Mouse (Mus musculus): Measurements from ENCODE around the gene Setd1a. TPM values are rescaled to one million over a fixed set of nuclear protein-coding genes. Genes with fewer than 3 reads are reported as not detected.

Setd1a gene
- total and polyA plus RNA-seq, 3 experiments: 8.6 to 18.5 (median 16.3) TPM

- no peak overlapping the region for H3K9ac ChIP-seq (ENCODE audit: low read depth, low read length)
- no peaks in the 10 kb centered on the region; the same call in 1 of the 2 replicates for H3K4me1 ChIP-seq (ENCODE audit: control insufficient read depth, insufficient read depth, low read length)
- H3K4me3 ChIP-seq: no peak overlapping the region
- H3K36me3 ChIP-seq (ENCODE audit: control insufficient read depth, insufficient read depth, low read length): no peaks in the 10 kb centered on the region
- intact Hi-C loops (cut with DNase I): loop anchor here (10.0 kb wide), 1 partner anchor 246 kb away; the partner anchor contains the start of genes Gm42715 and Srcap
- no peaks in the 10 kb centered on the region for H3K27me3 ChIP-seq (ENCODE audit: control insufficient read depth, insufficient read depth, low read length)
- TF ChIP-seq CTCF (IDR thresholded peaks at IDR 0.05) (no peak), EP300 (IDR thresholded peaks at IDR 0.05; ENCODE audit: insufficient read depth, low read depth, low read length) (no peak), POLR2A (IDR thresholded peaks at IDR 0.05; ENCODE audit: insufficient read depth, low read depth, low read length) (no peak)
- DNase-seq: no peak
- no peaks in the 10 kb centered on the region for H3K79me2 ChIP-seq (replicated peaks; ENCODE audit: control insufficient read depth, insufficient read depth, low read length)
- WGBS: 78% methylated on average over 3 of the region's 3 CpGs
- H3K27ac ChIP-seq: no peak overlapping the region
Observed at GRCm38 (mm10) chr7:127760478-127760877, 16.0 kb upstream of the Setd1a start.

GRCm38 (mm10) chr7:127761026-127761425 lies 15.4 kb upstream of the Setd1a start:
- Histone ChIP-seq H3K79me2 (replicated peaks; ENCODE audit: control insufficient read depth, insufficient read depth, low read length) (no peaks in the 10 kb centered on the region), H3K27ac (no peak overlapping the region), H3K9ac (ENCODE audit: low read depth, low read length) (no peak overlapping the region), H3K4me3 (no peak overlapping the region), H3K4me1 (ENCODE audit: control insufficient read depth, insufficient read depth, low read length) (no peaks in the 10 kb centered on the region; the same call in 1 of the 2 replicates), H3K36me3 (ENCODE audit: control insufficient read depth, insufficient read depth, low read length) (no peaks in the 10 kb centered on the region), H3K27me3 (ENCODE audit: control insufficient read depth, insufficient read depth, low read length) (no peaks in the 10 kb centered on the region)
- peak; percentile 79 to 80 for DNase-seq
- intact Hi-C loops (cut with DNase I): loop anchor here (1.0 to 10.0 kb wide), 2 partner anchors 86 to 246 kb away; partner anchors contain the start of genes Gm42715 and Srcap
- TF ChIP-seq EP300 (IDR thresholded peaks at IDR 0.05; ENCODE audit: insufficient read depth, low read depth, low read length): peak; percentile 71; the same call in 1 of the 2 replicates
- TF ChIP-seq POLR2A (IDR thresholded peaks at IDR 0.05; ENCODE audit: insufficient read depth, low read depth, low read length): no peak
- peak; percentile 99 for TF ChIP-seq CTCF (IDR thresholded peaks at IDR 0.05)
- 11% methylated on average over 7 of the region's 7 CpGs for WGBS

GRCm38 (mm10) chr7:127763642-127764041 lies 12.8 kb upstream of the Setd1a start:
- no peak for DNase-seq
- Histone ChIP-seq H3K9ac (ENCODE audit: low read depth, low read length) (no peak overlapping the region), H3K27ac (no peak overlapping the region), H3K79me2 (replicated peaks; ENCODE audit: control insufficient read depth, insufficient read depth, low read length) (no peaks in the 10 kb centered on the region), H3K4me1 (ENCODE audit: control insufficient read depth, insufficient read depth, low read length) (no peaks in the 10 kb centered on the region), H3K27me3 (ENCODE audit: control insufficient read depth, insufficient read depth, low read length) (no peaks in the 10 kb centered on the region), H3K4me3 (no peak overlapping the region), H3K36me3 (ENCODE audit: control insufficient read depth, insufficient read depth, low read length) (no peaks in the 10 kb centered on the region)
- 89% methylated on average over 4 of the region's 4 CpGs for WGBS
- TF ChIP-seq EP300 (IDR thresholded peaks at IDR 0.05; ENCODE audit: insufficient read depth, low read depth, low read length) (no peak), POLR2A (IDR thresholded peaks at IDR 0.05; ENCODE audit: insufficient read depth, low read depth, low read length) (no peak), CTCF (IDR thresholded peaks at IDR 0.05) (no peak)
- intact Hi-C loops (cut with DNase I): loop anchor here (10.0 kb wide), 1 partner anchor 249 kb away; the partner anchor contains the start of genes Gm42715 and Srcap

GRCm38 (mm10) chr7:127765756-127766155 lies 10.7 kb upstream of the Setd1a start:
- no peak for TF ChIP-seq EP300 (IDR thresholded peaks at IDR 0.05; ENCODE audit: insufficient read depth, low read depth, low read length)
- no peak for TF ChIP-seq CTCF (IDR thresholded peaks at IDR 0.05)
- TF ChIP-seq POLR2A (IDR thresholded peaks at IDR 0.05; ENCODE audit: insufficient read depth, low read depth, low read length): no peak
- no peak overlapping the region for H3K4me3 ChIP-seq
- H3K27ac ChIP-seq: no peak overlapping the region
- H3K9ac ChIP-seq (ENCODE audit: low read depth, low read length): no peak overlapping the region
- no peak for DNase-seq
- WGBS: 67% methylated on average over 2 of the region's 2 CpGs
- no peaks in the 10 kb centered on the region for H3K27me3 ChIP-seq (ENCODE audit: control insufficient read depth, insufficient read depth, low read length)
- intact Hi-C loops (cut with DNase I): loop anchor here (5.0 to 10.0 kb wide), 2 partner anchors 178 to 251 kb away; partner anchors contain the start of genes Ccdc189, Gm42715, Rnf40 and Srcap
- H3K36me3 ChIP-seq (ENCODE audit: control insufficient read depth, insufficient read depth, low read length): no peaks in the 10 kb centered on the region
- H3K4me1 ChIP-seq (ENCODE audit: control insufficient read depth, insufficient read depth, low read length): peaks cover 2% of the 10 kb centered on the region; the same call in 1 of the 2 replicates
- no peaks in the 10 kb centered on the region for H3K79me2 ChIP-seq (replicated peaks; ENCODE audit: control insufficient read depth, insufficient read depth, low read length)

- DNase-seq: no peak
- TF ChIP-seq EP300 (IDR thresholded peaks at IDR 0.05; ENCODE audit: insufficient read depth, low read depth, low read length) (no peak), CTCF (IDR thresholded peaks at IDR 0.05) (no peak)
- Histone ChIP-seq H3K27me3 (ENCODE audit: control insufficient read depth, insufficient read depth, low read length) (no peaks in the 10 kb centered on the region), H3K4me1 (ENCODE audit: control insufficient read depth, insufficient read depth, low read length) (peaks cover 4% of the 10 kb centered on the region; the same call in 1 of the 2 replicates), H3K36me3 (ENCODE audit: control insufficient read depth, insufficient read depth, low read length) (no peaks in the 10 kb centered on the region), H3K79me2 (replicated peaks; ENCODE audit: control insufficient read depth, insufficient read depth, low read length) (no peaks in the 10 kb centered on the region), H3K27ac (no peak overlapping the region), H3K4me3 (no peak overlapping the region), H3K9ac (ENCODE audit: low read depth, low read length) (no peak overlapping the region)
- intact Hi-C loops (cut with DNase I): loop anchor here (5.0 to 10.0 kb wide), 2 partner anchors 180 to 252 kb away; partner anchors contain the start of genes Ccdc189, Gm42715, Rnf40 and Srcap
- WGBS: 72% methylated on average over 17 of the region's 17 CpGs
Observed at GRCm38 (mm10) chr7:127766851-127767609, 9.4 kb upstream of the Setd1a start.
